Mouse (Mus musculus) megakaryocyte, embryonic 14.5 days (primary cell): ENCODE results near the gene Fgfr2. TPM values are rescaled to one million over a fixed set of nuclear protein-coding genes. Genes with fewer than 3 reads are reported as not detected.

Source experiments
- H3K27me3 ChIP-seq: replicated peaks from 2 replicates; pipeline ENCODE3; 2012; ENCODE audit warnings: inconsistent platforms
- H3K36me3 ChIP-seq: replicated peaks from 2 replicates; pipeline ENCODE3; 2012; ENCODE audit warnings: low read length, inconsistent platforms, mixed read lengths
- H3K4me1 ChIP-seq: 2 replicates; pipeline ENCODE4 v1.6.1; 2012; ENCODE audit warnings: inconsistent platforms
- H3K4me3 ChIP-seq: replicated peaks from 2 replicates; pipeline ENCODE3; 2012; ENCODE audit warnings: moderate library complexity, mild to moderate bottlenecking, inconsistent platforms
- H3K9me3 ChIP-seq: 2 replicates; pipeline ENCODE4 v1.6.1; 2012; ENCODE audit warnings: inconsistent platforms
- FLI1 ChIP-seq: IDR thresholded peaks from 2 replicates; pipeline ENCODE4 v1.6.1; 2012; ENCODE audit warnings: low read length, inconsistent platforms, mixed read lengths
- GATA1 ChIP-seq: IDR thresholded peaks from 3 replicates; pipeline ENCODE4 v1.6.1; 2012; ENCODE audit warnings: mixed read lengths, low read length, inconsistent platforms, borderline replicate concordance
- polyA plus RNA-seq: library from polyadenylated mRNA; stranded (reverse); fragments of >175 nt; gene quantifications from 2 replicates; pipeline ENCODE4 v1.2.3, GENCODE M21; 2012; ENCODE audit warnings: low replicate concordance; ENCODE audit not compliant: insufficient read depth

The Fgfr2 gene
- polyA plus RNA-seq, 1 experiment, result 0.45 TPM

DNA sequence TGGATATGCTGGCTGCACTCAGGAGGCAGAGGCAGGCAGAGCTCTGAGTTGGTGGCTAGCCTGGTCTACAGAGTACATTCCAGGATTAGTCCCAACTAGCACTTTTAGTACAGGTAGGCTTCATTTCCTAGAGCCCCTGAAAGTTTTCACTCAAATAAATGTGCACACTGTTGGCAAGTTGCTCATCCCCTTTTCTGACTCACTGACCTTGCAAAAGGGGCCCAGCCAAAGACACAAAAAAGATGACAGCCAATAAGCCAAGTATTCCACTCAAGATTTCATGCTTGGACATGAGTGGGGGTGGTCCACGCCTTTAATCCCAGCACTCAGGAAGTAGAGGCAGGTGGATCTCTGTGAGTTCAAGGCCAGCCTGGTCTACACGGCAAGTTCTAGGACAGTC lies 541.7 kb downstream of the Fgfr2 start:
- TF ChIP-seq GATA1, result no peak
- TF ChIP-seq FLI1, result no peak
- peaks cover 7% of the 10 kb centered on the region for H3K4me1 ChIP-seq
- H3K9me3 ChIP-seq, result peaks cover 9% of the 10 kb centered on the region
- H3K4me3 ChIP-seq, result no peak overlapping the region
- H3K27me3 ChIP-seq, result peaks cover 49% of the 10 kb centered on the region
- no peaks in the 10 kb centered on the region for H3K36me3 ChIP-seq

DNA sequence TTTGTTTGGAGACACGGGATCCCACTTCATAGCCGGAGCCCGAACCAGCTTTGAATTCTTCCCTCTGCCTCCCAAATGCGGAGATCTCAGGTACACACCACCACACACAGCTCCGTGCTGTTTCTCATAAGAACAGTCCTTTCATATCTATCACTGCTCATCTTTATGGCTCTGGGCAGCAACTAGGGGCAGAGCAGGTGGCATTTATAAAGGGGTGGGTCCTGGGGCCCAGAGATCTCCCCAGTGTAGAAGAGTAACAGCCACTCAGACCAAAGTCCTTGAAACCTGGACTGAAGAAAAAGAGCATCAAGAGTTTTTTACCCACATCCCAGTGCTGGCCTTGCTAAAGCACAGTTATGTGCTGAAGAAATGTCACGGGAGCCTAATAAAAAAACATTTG lies 542.6 kb downstream of the Fgfr2 start:
- Histone ChIP-seq H3K36me3 (no peaks in the 10 kb centered on the region), H3K4me1 (peaks cover 9% of the 10 kb centered on the region), H3K4me3 (no peak overlapping the region), H3K9me3 (peaks cover 9% of the 10 kb centered on the region), H3K27me3 (peaks cover 49% of the 10 kb centered on the region)
- TF ChIP-seq GATA1 (no peak), FLI1 (no peak)

DNA sequence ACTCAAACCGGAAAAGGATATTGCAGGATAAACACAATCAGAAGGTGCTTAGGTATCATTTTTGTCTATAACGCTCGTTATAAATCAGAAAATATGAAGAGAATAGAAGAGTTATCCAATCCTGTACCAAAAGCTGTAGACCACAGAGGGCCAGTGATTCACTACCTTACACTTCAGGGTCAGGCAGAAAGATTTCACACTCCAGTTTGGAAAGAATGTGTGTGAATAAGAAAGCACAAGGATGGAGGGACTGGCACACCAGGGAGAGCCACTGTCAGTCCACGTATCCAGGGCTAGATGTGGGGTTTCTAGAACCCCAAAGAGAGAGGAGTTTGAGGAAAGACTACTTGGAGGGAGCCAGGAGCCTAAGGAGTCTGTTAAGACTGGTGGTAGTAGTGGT lies 546.3 kb downstream of the Fgfr2 start:
- Histone ChIP-seq H3K27me3 (peaks cover 28% of the 10 kb centered on the region), H3K9me3 (no peaks in the 10 kb centered on the region), H3K36me3 (no peaks in the 10 kb centered on the region), H3K4me3 (peak overlapping the region; percentile 99), H3K4me1 (peaks cover 37% of the 10 kb centered on the region)
- TF ChIP-seq GATA1 (no peak), FLI1 (no peak)

DNA sequence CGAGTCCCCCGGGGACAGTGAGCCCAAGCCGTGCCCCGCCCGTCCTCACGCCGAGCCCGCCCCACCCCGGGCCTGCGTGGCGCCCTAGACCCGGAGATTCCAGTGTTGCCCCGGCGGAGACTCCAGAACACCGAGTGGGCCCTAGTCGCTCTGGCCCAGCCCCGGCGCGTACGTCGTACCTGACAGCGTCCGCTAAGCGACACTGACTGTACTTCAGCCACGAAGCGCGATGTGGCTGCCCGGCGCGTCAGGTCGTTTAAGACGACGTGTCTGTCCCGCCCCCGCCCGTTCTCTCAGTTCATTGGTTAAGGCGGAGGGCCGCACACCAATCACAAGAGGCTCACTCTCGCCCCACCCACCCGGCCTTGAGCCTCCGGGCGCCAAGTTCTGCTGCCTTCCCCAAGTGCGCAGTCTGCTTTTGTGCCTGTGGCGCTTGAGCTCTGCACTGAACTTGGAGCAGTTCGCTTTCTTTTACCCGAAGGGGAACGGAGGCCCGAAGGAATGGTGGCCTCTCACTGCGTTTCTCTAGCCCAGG lies 547.0 kb downstream of the Fgfr2 start, which contains the start of gene Oat:
TSS of gene Oat (minus strand) at position 283 of the 535 bp plus-strand sequence.
- Histone ChIP-seq H3K36me3 (no peaks in the 10 kb centered on the region), H3K9me3 (no peaks in the 10 kb centered on the region), H3K4me3 (peak within 1 kb of the TSS; percentile 99), H3K27me3 (peaks cover 26% of the 10 kb centered on the region), H3K4me1 (peaks cover 44% of the 10 kb centered on the region)
- TF ChIP-seq GATA1 (no peak), FLI1 (no peak)

DNA sequence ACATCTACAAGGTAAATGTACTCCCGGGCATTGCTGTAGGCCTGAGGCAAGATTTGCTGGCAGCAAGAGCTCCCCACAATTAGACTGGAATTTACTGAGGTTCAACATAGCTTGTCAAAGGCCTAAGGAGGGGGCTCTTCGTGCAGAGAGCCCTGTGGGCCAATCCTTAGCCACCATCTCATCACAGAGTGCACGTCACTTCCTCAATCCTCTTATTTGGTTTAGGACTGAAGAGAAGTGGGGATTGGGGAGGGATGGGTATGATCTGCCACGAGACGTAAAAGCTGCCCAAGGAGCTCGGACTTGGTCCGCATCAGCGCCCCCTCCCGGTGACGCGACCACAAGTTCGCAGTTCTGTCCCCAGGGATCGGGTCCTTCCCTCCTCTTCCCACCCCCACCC lies 547.5 kb downstream of the Fgfr2 start:
- Histone ChIP-seq H3K4me1 (peaks cover 46% of the 10 kb centered on the region), H3K9me3 (no peaks in the 10 kb centered on the region), H3K27me3 (peaks cover 22% of the 10 kb centered on the region), H3K4me3 (peak overlapping the region; percentile 99), H3K36me3 (no peaks in the 10 kb centered on the region)
- no peak for TF ChIP-seq FLI1
- no peak for TF ChIP-seq GATA1

DNA sequence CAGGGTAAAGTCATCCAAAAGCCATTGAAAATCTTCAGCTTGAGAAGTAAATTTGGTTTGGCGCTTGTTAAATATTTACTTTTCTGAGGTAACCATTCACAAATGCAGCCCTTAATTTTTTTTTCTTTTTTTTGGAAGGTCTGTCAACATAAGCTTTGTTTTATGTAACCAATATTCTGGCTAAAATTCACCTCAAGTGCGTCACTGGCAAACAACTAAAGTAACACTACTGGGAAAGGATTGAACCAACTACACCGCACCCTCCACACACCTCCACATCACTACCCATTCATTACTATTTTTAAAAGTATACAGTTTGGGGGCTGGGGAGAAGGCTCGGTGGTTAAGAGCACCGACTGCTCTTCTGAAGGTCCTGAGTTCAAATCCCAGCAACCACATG lies 548.5 kb downstream of the Fgfr2 start:
- Histone ChIP-seq H3K4me3 (no peak overlapping the region), H3K9me3 (no peaks in the 10 kb centered on the region), H3K27me3 (peaks cover 13% of the 10 kb centered on the region), H3K36me3 (peaks cover 9% of the 10 kb centered on the region), H3K4me1 (peaks cover 55% of the 10 kb centered on the region)
- no peak for TF ChIP-seq GATA1
- TF ChIP-seq FLI1, result no peak

DNA sequence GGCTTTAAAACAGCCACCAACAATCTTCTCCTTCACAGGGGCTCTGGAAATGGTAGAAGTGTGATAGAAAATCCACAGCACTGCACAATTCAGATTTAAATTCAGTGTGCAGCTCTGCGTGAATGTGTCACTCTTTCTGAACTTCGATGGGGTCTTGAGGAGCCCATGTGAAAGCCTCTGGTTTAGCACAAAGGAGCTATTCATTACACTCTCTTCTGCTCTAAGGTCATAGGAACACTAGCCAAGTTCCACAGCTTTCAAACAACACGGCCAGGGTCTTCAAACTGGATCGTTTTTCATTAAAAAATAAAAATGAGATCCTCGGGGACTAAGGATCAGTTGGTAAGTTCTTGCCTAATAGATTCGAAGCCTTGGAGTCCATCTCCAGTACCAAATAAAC lies 549.9 kb downstream of the Fgfr2 start:
- no peak for TF ChIP-seq FLI1
- no peak for TF ChIP-seq GATA1
- no peak overlapping the region for H3K4me3 ChIP-seq
- H3K36me3 ChIP-seq, result peaks cover 23% of the 10 kb centered on the region
- H3K9me3 ChIP-seq, result no peaks in the 10 kb centered on the region
- peaks cover 5% of the 10 kb centered on the region for H3K27me3 ChIP-seq
- peaks cover 68% of the 10 kb centered on the region for H3K4me1 ChIP-seq

DNA sequence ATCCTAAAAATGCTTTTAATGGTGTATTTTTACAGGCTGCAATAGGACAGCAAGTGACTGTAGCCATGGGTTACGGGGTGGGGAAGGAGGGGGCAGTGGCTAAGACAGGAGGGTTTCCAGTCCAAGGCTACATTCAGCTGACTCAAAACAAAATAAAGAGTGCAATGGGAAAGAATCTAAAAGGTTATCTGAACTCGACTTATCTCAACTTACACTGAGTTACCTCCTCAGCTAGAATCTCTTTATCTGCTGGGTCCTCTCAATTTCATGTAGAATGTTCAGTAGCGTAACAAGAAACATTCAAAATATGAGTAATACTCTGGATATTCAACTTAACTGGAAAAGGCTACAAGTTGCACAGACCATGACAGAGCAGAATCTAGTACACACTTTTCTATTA lies 550.4 kb downstream of the Fgfr2 start:
- Histone ChIP-seq H3K4me3 (no peak overlapping the region), H3K27me3 (peaks cover under 1% of the 10 kb centered on the region), H3K36me3 (peaks cover 28% of the 10 kb centered on the region), H3K4me1 (peaks cover 68% of the 10 kb centered on the region), H3K9me3 (no peaks in the 10 kb centered on the region)
- no peak for TF ChIP-seq GATA1
- TF ChIP-seq FLI1, result no peak

DNA sequence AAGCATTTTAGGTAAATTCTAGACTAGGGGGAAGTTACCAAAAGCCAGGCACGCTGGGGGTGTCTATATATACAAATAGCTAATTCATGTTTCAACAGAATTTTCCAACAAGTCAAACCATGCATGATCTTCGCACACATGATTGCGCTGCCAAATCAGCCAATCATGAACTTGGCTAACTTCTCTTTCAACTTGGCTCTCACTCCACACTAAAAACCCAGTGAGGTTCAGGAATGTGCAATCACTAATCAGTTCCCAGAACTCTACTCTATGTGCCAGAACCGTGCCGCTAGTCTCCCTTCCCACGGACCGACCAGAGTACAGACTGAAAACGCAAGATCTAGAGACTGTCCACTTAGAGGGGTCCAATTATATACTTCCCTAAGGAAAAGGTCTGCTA lies 551.7 kb downstream of the Fgfr2 start:
- TF ChIP-seq GATA1 (no peak), FLI1 (no peak)
- Histone ChIP-seq H3K27me3 (no peaks in the 10 kb centered on the region), H3K4me1 (peaks cover 61% of the 10 kb centered on the region)

DNA sequence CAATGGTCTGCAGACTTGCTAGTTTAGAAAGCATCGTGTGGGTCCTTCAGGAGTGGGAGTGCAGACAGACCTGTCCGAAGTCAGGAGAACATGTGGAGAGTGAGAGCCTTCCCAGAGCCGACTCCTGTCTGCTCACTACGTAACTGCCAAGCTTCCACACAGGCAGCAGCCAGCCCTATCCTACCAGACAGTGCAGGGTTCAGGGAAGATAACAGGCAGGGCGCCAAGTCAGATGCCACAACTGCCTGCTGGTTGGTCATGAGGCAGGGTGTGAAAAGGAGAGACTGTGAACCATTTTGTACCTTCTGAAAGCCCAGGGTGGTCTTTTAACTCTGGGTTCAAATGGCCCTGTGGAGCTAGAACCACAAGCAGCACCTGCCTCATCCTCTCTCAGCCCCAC lies 553.1 kb downstream of the Fgfr2 start:
- no peaks in the 10 kb centered on the region for H3K9me3 ChIP-seq
- peaks cover 52% of the 10 kb centered on the region for H3K36me3 ChIP-seq
- peaks cover 58% of the 10 kb centered on the region for H3K4me1 ChIP-seq
- TF ChIP-seq GATA1 (no peak), FLI1 (no peak)
- peak overlapping the region; percentile 39 for H3K4me3 ChIP-seq
- no peaks in the 10 kb centered on the region for H3K27me3 ChIP-seq

More for the DNA sequence above, 551.7 kb downstream of the Fgfr2 start:
- peaks cover 40% of the 10 kb centered on the region for H3K36me3 ChIP-seq
- H3K4me3 ChIP-seq, result no peak overlapping the region
- no peaks in the 10 kb centered on the region for H3K9me3 ChIP-seq

DNA sequence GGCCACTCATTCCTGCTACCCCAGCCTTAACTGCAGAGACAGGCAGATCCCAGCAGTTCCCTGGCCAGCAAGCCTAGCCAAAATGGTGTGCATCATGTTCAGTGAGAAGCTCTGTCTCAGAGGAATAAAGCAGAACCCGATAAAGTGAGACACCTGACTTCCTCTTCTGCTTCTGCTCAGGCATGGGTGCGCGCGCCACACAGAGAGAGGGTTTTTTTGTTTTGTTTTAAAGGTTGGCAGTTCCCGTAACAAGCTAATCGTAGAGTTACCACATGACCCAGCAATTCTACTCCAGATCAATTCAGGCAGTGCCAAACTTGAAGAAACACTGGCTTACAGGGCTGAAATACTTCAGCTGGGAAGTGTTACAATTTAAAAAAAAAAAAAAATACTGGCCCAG lies 554.3 kb downstream of the Fgfr2 start:
- Histone ChIP-seq H3K4me3 (no peak overlapping the region), H3K4me1 (peaks cover 54% of the 10 kb centered on the region), H3K27me3 (no peaks in the 10 kb centered on the region), H3K36me3 (peaks cover 64% of the 10 kb centered on the region), H3K9me3 (no peaks in the 10 kb centered on the region)
- no peak for TF ChIP-seq GATA1
- TF ChIP-seq FLI1, result no peak

DNA sequence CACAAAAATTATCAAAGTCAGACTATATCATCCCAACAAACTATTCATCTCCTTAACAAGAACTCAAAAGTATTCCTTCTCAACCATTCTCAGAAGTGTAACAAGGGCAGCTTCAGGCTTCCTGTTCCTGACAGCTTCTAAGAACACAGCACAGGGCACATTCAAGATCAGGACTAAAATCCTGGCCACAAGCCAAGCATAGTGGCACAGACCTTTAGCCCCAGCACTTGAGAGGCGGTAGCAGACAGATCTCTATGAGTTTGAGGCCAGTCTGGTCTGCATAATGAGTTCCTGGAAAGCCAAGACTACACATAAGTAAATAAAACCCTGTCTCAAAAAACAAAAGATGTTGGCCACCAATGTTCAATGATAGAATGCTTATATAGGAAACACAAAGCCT lies 557.3 kb downstream of the Fgfr2 start:
- Histone ChIP-seq H3K27me3 (no peaks in the 10 kb centered on the region), H3K36me3 (peaks cover 94% of the 10 kb centered on the region), H3K4me3 (no peak overlapping the region), H3K9me3 (no peaks in the 10 kb centered on the region), H3K4me1 (peaks cover 29% of the 10 kb centered on the region)
- TF ChIP-seq GATA1 (no peak), FLI1 (no peak)
